Mouse (Mus musculus): ENCODE results near the gene Cic. TPM values are rescaled to one million over a fixed set of nuclear protein-coding genes. Genes with fewer than 3 reads are reported as not detected.

Cic gene
- polyA plus RNA-seq, 1 experiment from 2014 or later = 25.2 TPM

Small RNAs within 50 kb of the gene (microRNA-seq; reads per million reads assigned to microRNA genes)
- gene Mir7048 = not detected

Other genes starting within 250 kb of the Cic start
- gene Grik5, start 195.4 kb upstream of the Cic start, polyA plus RNA-seq (2016; fragmentation: Nextera tagmentation; extraction: Ambion mirVana) = 5.4 and 8.7 TPM in 2 replicates
- gene Zfp574, start 195.1 kb upstream of the Cic start, polyA plus RNA-seq (2016; fragmentation: Nextera tagmentation; extraction: Ambion mirVana) = 44.1 and 48.3 TPM in 2 replicates
- gene Pou2f2, start 88.0 kb upstream of the Cic start, polyA plus RNA-seq (2016; fragmentation: Nextera tagmentation; extraction: Ambion mirVana) = 3.3 and 4.1 TPM in 2 replicates
- gene Dedd2, start 47.1 kb upstream of the Cic start, polyA plus RNA-seq (2016; fragmentation: Nextera tagmentation; extraction: Ambion mirVana) = 10.5 and 11.5 TPM in 2 replicates
- gene Zfp526, start 46.3 kb upstream of the Cic start, polyA plus RNA-seq (2016; fragmentation: Nextera tagmentation; extraction: Ambion mirVana) = 3.1 and 3.3 TPM in 2 replicates
- gene Gsk3a, start 29.9 kb upstream of the Cic start, polyA plus RNA-seq (2016; fragmentation: Nextera tagmentation; extraction: Ambion mirVana) = 11.7 and 12.0 TPM in 2 replicates
- gene Erf, start 16.9 kb upstream of the Cic start, polyA plus RNA-seq (2016; fragmentation: Nextera tagmentation; extraction: Ambion mirVana) = 14.2 and 16.6 TPM in 2 replicates
- 224 and 248 TPM in 2 replicates for gene Pafah1b3, start 30.3 kb downstream of the Cic start, polyA plus RNA-seq (2016; fragmentation: Nextera tagmentation; extraction: Ambion mirVana)
- 1.1 and 1.3 TPM in 2 replicates for gene Prr19, start 33.7 kb downstream of the Cic start, polyA plus RNA-seq (2016; fragmentation: Nextera tagmentation; extraction: Ambion mirVana)
- gene Tmem145, start 38.4 kb downstream of the Cic start, polyA plus RNA-seq (2016; fragmentation: Nextera tagmentation; extraction: Ambion mirVana) = 0.14 and 0.38 TPM in 2 replicates
- gene Megf8, start 49.5 kb downstream of the Cic start, polyA plus RNA-seq (2016; fragmentation: Nextera tagmentation; extraction: Ambion mirVana) = 17.6 and 22.2 TPM in 2 replicates
- gene Cnfn, start 102.0 kb downstream of the Cic start, polyA plus RNA-seq (2016; fragmentation: Nextera tagmentation; extraction: Ambion mirVana) = not detected in 2 replicates
- gene Lipe, start 131.0 kb downstream of the Cic start, polyA plus RNA-seq (2016; fragmentation: Nextera tagmentation; extraction: Ambion mirVana) = 8.4 and 8.9 TPM in 2 replicates
- gene Cxcl17, start 145.2 kb downstream of the Cic start, polyA plus RNA-seq (2016; fragmentation: Nextera tagmentation; extraction: Ambion mirVana) = 0.54 and 0.91 TPM in 2 replicates
- gene Ceacam1, start 209.9 kb downstream of the Cic start, polyA plus RNA-seq (2016; fragmentation: Nextera tagmentation; extraction: Ambion mirVana) = 1.5 and 1.7 TPM in 2 replicates